Mouse (Mus musculus) midbrain, postnatal 0 days (tissue): ENCODE measurements around the gene 1700021F05Rik. TPM values are rescaled to one million over a fixed set of nuclear protein-coding genes. Genes with fewer than 3 reads are reported as not detected.

Experiments used
- ATAC-seq: fragments of 200-750 bp; cut with Nextera tagmentation; 2 replicates; pipeline ENCODE4 v1.8.0; 2017; ENCODE audit warnings: moderate number of reproducible peaks, mild to moderate bottlenecking, moderate TSS enrichment, moderate library complexity; ENCODE audit not compliant: low FRiP score
- DNase-seq: peaks from one replicate; pipeline ENCODE4 v3.0.0-alpha.2; 2015; ENCODE audit warnings: low spot score
- H3K27ac ChIP-seq: fragments of 300-500 bp; sonication (generic); 2 replicates; pipeline ENCODE4 v1.5.1; 2014; ENCODE audit warnings: low read depth, mild to moderate bottlenecking, low read length, mixed read lengths
- H3K27me3 ChIP-seq: fragments of 300-500 bp; sonication (generic); 2 replicates; pipeline ENCODE4 v1.6.1; 2014; ENCODE audit warnings: low read length, control low read depth, mixed read lengths; ENCODE audit not compliant: insufficient read depth
- H3K36me3 ChIP-seq: fragments of 300-500 bp; sonication (generic); 2 replicates; pipeline ENCODE4 v1.6.1; 2014; ENCODE audit warnings: low read length, control low read depth, mixed read lengths; ENCODE audit not compliant: insufficient read depth
- H3K4me1 ChIP-seq: fragments of 300-500 bp; sonication (generic); 2 replicates; pipeline ENCODE4 v1.6.1; 2014; ENCODE audit warnings: mild to moderate bottlenecking, control low read depth, antibody characterized with exemption, low read length, mixed read lengths; ENCODE audit not compliant: insufficient read depth
- H3K4me2 ChIP-seq: fragments of 300-500 bp; sonication (generic); 2 replicates; pipeline ENCODE4 v1.6.1; 2014; ENCODE audit warnings: low read depth, mild to moderate bottlenecking, low read length, mixed read lengths; ENCODE audit not compliant: poor library complexity, severe bottlenecking
- H3K4me3 ChIP-seq: fragments of 300-500 bp; sonication (generic); 2 replicates; pipeline ENCODE4 v1.5.1; 2014; ENCODE audit warnings: low read depth, mild to moderate bottlenecking, low read length, moderate library complexity
- H3K9ac ChIP-seq: fragments of 300-500 bp; sonication (generic); replicated peaks from 2 replicates; pipeline ENCODE4 v1.6.1; 2014; ENCODE audit warnings: mild to moderate bottlenecking, low read length, moderate library complexity, mixed read lengths; ENCODE audit not compliant: poor library complexity, severe bottlenecking
- H3K9me3 ChIP-seq: fragments of 300-500 bp; sonication (generic); 2 replicates; pipeline ENCODE4 v1.6.1; 2016; ENCODE audit warnings: low read length, control low read depth
- CTCF ChIP-seq: IDR thresholded peaks from 2 replicates; pipeline ENCODE4 v1.5.1; 2016; ENCODE audit warnings: antibody characterized with exemption, mild to moderate bottlenecking
- WGBS: fragments of 180-500 bp; shearing (Covaris S2); extraction: QIAGEN DNeasy Blood & Tissue Kit; methylation state at CpG from one replicate; pipeline ENCODE4 v1.1.7; 2014; 5-methylcytosine and 5-hydroxymethylcytosine counted together
- polyA plus RNA-seq: library from polyadenylated mRNA; unstranded; fragments of >200 nt; fragmentation: Nextera tagmentation; extraction: Ambion mirVana; gene quantifications from 2 replicates; pipeline ENCODE4 v1.2.1, GENCODE M21; 2015
- total RNA-seq: library from RNA; depleted of rRNA; stranded (reverse); fragments of >200 nt; gene quantifications from 2 replicates; pipeline ENCODE4 v1.2.3, GENCODE M21; 2014

1700021F05Rik gene
- total and polyA plus RNA-seq, 2 experiments from 2014 or later, result 61.6 to 73.4 TPM

DNA sequence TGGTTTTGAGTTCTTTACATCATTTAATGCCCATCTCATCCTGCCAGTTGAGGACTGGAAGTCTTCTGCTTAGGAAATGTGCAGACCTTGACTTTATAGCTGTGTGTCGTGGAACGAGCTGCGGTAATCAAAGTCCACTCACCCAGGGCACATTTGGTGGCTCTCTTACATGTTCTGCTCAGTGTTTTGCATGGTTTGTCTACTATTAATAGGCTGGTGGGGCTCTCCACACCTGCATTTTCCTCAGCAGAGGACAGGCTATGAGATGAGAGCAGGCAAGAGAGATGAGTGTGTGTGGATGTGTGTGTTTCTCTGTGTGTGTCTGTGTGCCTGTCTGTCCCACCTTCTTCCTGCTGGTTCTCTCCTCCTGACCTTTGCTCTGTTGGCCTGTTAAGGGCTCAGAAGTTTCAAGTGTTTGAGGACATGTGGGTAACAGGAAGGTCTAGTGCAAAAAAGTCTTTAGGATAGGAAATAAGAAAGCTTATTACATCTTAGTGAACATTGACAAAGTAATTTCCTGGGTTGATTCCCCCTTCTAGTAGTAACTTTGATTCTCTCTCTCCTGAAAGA lies 53.3 kb downstream of the 1700021F05Rik start:
- Histone ChIP-seq H3K4me2 (no peak overlapping the region), H3K9me3 (no peaks in the 10 kb centered on the region), H3K4me1 (peaks cover 4% of the 10 kb centered on the region; the same call in 1 of the 2 replicates), H3K36me3 (no peaks in the 10 kb centered on the region), H3K9ac (no peak overlapping the region), H3K27me3 (no peaks in the 10 kb centered on the region), H3K27ac (no peak overlapping the region), H3K4me3 (no peak overlapping the region)
- DNase-seq (no peak), ATAC-seq (no peak)
- 92% methylated on average over 3 of the region's 3 CpGs for WGBS
- TF ChIP-seq CTCF, result no peak

DNA sequence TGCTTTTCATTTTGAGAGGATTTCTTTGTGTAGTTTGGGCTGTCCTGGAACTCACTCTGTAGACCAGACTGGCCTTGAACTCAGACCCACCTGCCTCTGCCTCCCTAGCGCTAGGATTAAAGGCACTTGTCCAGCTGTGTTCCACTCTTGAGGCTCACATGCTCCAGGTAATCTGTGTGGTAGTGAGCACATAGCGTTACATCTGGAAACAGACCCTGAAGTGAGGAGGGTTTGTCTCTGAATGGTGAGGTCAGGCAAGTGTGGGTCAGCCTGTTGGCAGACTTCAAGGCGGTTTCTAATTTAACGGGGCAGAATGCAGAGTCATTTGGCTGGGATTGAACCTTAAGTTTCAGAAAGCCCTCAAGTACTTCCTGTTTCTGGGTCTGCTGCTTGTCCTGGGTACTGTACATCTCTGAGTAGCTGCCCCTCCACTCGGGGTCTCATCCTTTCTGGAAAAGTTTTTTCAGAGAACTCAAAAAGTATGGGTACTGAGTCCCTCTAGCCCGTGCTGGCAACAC lies 55.0 kb downstream of the 1700021F05Rik start:
- no peaks in the 10 kb centered on the region for H3K9me3 ChIP-seq
- H3K36me3 ChIP-seq, result no peaks in the 10 kb centered on the region
- H3K27ac ChIP-seq, result no peak overlapping the region
- ATAC-seq, result no peak
- no peak overlapping the region for H3K4me3 ChIP-seq
- no peaks in the 10 kb centered on the region for H3K27me3 ChIP-seq
- no peak overlapping the region for H3K9ac ChIP-seq
- no peak for TF ChIP-seq CTCF
- H3K4me2 ChIP-seq, result no peak overlapping the region
- 93% methylated on average over 6 of the region's 6 CpGs for WGBS
- H3K4me1 ChIP-seq, result peaks cover 4% of the 10 kb centered on the region; the same call in 1 of the 2 replicates
- DNase-seq, result no peak

DNA sequence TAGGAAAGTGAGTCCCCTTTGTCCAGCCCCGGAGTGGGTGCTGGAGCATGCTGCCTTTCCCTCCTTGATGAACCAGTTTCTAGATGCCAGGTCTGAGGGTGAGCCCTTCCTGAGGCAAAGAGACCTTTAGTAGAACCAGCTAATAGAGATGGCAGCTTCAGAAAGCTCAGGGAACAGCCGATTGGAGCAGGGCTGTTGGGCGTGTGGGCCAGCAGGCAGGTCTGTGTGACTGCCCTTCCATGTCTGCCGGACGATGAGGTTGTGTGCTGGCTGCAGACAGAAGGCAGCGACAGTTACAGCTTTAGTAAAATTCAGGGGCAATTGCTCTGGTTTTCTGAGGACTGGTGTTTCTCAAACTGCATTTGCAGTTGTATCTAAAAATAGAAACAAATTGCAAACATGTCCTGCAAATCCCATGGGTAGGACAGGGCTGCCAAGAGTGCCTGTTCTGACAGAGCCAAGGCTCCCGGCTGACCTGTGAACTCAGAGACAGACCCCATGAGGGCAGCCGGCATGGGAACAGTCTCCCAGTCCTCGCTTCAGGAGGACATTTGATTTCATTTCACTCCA lies 57.3 kb downstream of the 1700021F05Rik start:
- Histone ChIP-seq H3K27ac (no peak overlapping the region; the same call in 1 of the 2 replicates), H3K36me3 (no peaks in the 10 kb centered on the region), H3K27me3 (no peaks in the 10 kb centered on the region), H3K9ac (no peak overlapping the region), H3K4me1 (peaks cover 11% of the 10 kb centered on the region; the same call in 1 of the 2 replicates), H3K4me3 (no peak overlapping the region), H3K4me2 (no peak overlapping the region), H3K9me3 (no peaks in the 10 kb centered on the region)
- DNase-seq (peak; percentile 13), ATAC-seq (no peak)
- WGBS, result 49% methylated on average over 9 of the region's 9 CpGs
- TF ChIP-seq CTCF, result no peak

DNA sequence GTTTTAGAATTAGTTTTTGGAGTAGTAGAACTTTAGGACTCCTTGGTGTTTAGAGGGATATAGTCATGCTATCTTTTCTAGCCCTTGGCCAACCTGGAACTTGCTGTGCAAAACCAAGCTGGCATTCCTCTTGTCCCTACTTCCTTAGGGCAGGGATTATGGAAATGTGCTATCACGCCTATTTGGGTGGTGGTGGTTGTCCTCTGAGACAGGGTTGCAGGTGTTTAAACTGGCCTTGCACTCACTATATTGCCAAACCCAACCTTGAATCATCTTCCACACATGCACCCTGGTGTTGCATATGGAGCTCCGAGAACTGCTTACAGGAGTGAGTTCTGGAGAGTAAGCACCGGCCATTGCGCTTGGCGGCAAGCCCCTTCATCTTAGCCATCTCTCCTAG lies 58.8 kb downstream of the 1700021F05Rik start:
- H3K36me3 ChIP-seq, result no peaks in the 10 kb centered on the region

DNA sequence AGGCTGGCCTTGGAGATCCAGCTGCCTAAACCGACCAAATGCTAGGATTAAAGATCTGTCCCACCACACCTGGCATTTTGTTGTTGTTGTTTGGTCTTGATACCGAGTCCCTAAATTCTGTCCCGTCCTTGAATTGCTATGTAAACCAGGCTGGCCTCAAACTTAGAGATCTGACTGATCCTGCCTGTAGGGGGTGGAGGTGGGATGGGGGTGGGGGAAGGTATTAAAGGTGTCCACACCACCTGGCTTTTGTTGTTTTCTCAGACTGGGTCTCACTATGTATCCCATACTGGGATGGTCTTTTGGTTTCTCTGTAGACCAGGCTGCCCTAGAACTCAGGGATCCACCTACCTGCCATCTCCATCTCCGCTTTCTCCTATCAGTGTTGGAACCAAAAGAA lies 59.6 kb downstream of the 1700021F05Rik start:
- no peak overlapping the region for H3K9ac ChIP-seq
- no peak overlapping the region for H3K27ac ChIP-seq
- no peak for TF ChIP-seq CTCF
- H3K9me3 ChIP-seq, result no peaks in the 10 kb centered on the region
- peaks cover 11% of the 10 kb centered on the region; the same call in 1 of the 2 replicates for H3K4me1 ChIP-seq
- 49% methylated on average over 4 of the region's 4 CpGs for WGBS
- no peaks in the 10 kb centered on the region for H3K27me3 ChIP-seq
- ATAC-seq (no peak), DNase-seq (no peak)
- no peak overlapping the region for H3K4me3 ChIP-seq
- no peak overlapping the region for H3K4me2 ChIP-seq
- no peaks in the 10 kb centered on the region for H3K36me3 ChIP-seq

More for the DNA sequence above, 58.8 kb downstream of the 1700021F05Rik start:
- DNase-seq, result no peak
- no peaks in the 10 kb centered on the region for H3K27me3 ChIP-seq
- WGBS, result 77% methylated on average over 5 of the region's 5 CpGs
- no peak overlapping the region for H3K4me3 ChIP-seq
- no peak for TF ChIP-seq CTCF
- no peak overlapping the region for H3K27ac ChIP-seq
- H3K4me1 ChIP-seq, result peaks cover 11% of the 10 kb centered on the region; the same call in 1 of the 2 replicates
- no peaks in the 10 kb centered on the region for H3K9me3 ChIP-seq
- no peak for ATAC-seq
- H3K4me2 ChIP-seq, result no peak overlapping the region
- H3K9ac ChIP-seq, result no peak overlapping the region

DNA sequence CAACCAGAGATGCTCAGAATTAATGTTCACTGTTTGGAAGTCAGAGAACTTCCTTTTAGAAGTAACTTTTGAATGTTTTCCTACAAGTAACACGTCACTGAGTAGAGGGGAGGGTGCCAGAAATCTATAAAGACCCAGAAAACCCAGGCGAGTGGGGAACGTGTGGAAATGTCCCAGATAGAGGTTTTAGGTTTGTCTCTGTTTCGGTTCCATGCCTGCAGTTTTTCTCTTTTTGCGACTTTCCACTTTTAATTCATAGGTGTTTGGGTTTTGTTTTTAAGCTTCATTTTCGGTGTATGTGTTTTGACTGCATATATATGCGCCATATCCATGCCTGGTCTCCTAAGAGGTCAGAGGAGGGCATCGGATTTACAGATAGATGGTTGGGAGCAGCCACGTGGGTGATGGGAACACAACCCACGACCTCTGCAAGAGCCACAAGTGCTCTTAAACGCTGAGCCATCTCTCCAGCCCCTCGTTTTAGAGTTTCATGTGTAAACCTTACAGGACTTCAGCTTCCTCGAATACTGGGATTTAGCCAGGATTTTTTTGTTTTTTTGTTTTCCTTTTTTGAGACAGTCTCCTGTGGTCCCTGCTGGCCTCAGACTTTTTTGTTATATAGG lies 60.5 kb downstream of the 1700021F05Rik start:
- Histone ChIP-seq H3K4me2 (peak overlapping the region; percentile 99), H3K27ac (peak overlapping the region; percentile 91), H3K27me3 (no peaks in the 10 kb centered on the region), H3K4me3 (peak overlapping the region; percentile 91), H3K9ac (peak overlapping the region; percentile 94; the same call in 1 of the 2 replicates), H3K36me3 (no peaks in the 10 kb centered on the region), H3K4me1 (peaks cover 11% of the 10 kb centered on the region; the same call in 1 of the 2 replicates), H3K9me3 (no peaks in the 10 kb centered on the region)
- 6% methylated on average over 13 of the region's 13 CpGs for WGBS
- ATAC-seq, result no peak
- no peak for DNase-seq
- no peak for TF ChIP-seq CTCF
